Mouse (Mus musculus): ENCODE data around the gene Hoxc10.
A peak's percentile ranks its signal among the peaks of the same experiment; 100 is the strongest.

The Hoxc10 gene

GRCm38 (mm10) chr15:102943468-102943813, 23.2 kb upstream of the Hoxc10 start:
- no peak for DNase-seq (ENCODE audit: low read depth in 2 of 2, low spot score in 2 of 2)

GRCm38 (mm10) chr15:102945185-102946077, 21.2 kb upstream of the Hoxc10 start:
- DNase-seq (ENCODE audit: low read depth in 2 of 2, low spot score in 2 of 2) = no peak

- DNase-seq (ENCODE audit: low read depth in 2 of 2, low spot score in 2 of 2) = no peak
These were observed 19.3 kb upstream of the Hoxc10 start for GRCm38 (mm10) chr15:102947276-102947675.

- no peak for DNase-seq (ENCODE audit: low read depth in 2 of 2, low spot score in 2 of 2)
These were observed 17.8 kb upstream of the Hoxc10 start for GRCm38 (mm10) chr15:102948842-102949241.

GRCm38 (mm10) chr15:102949696-102950095, 16.9 kb upstream of the Hoxc10 start:
- no peak for DNase-seq (ENCODE audit: low read depth in 2 of 2, low spot score in 2 of 2)

- no peak for DNase-seq (ENCODE audit: low read depth in 2 of 2, low spot score in 2 of 2)
These were observed 15.7 kb upstream of the Hoxc10 start for GRCm38 (mm10) chr15:102950877-102951276.

- DNase-seq (ENCODE audit: low read depth in 2 of 2, low spot score in 2 of 2) = no peak
These were observed 13.0 kb upstream of the Hoxc10 start for GRCm38 (mm10) chr15:102953561-102953960.

- DNase-seq (ENCODE audit: low read depth in 2 of 2, low spot score in 2 of 2) = no peak
These were observed 12.2 kb upstream of the Hoxc10 start, which contains the start of gene Hoxc11 for GRCm38 (mm10) chr15:102954192-102955006. TSS of gene Hoxc11 (plus strand) at chr15:102954427.

- no peak for DNase-seq (ENCODE audit: low read depth in 2 of 2, low spot score in 2 of 2)
These were observed 11.6 kb upstream of the Hoxc10 start for GRCm38 (mm10) chr15:102955007-102955382.

GRCm38 (mm10) chr15:102955833-102956640, 10.6 kb upstream of the Hoxc10 start:
- DNase-seq (ENCODE audit: low read depth in 2 of 2, low spot score in 2 of 2) = no peak

GRCm38 (mm10) chr15:102956906-102957305, 9.7 kb upstream of the Hoxc10 start:
- no peak for DNase-seq (ENCODE audit: low read depth in 2 of 2, low spot score in 2 of 2)

- no peak for DNase-seq (ENCODE audit: low read depth in 2 of 2, low spot score in 2 of 2)
These were observed 6.9 kb upstream of the Hoxc10 start for GRCm38 (mm10) chr15:102959663-102960191.

- no peak for DNase-seq (ENCODE audit: low read depth in 2 of 2, low spot score in 2 of 2)
These were observed 4.9 kb upstream of the Hoxc10 start for GRCm38 (mm10) chr15:102961728-102962127.

- DNase-seq (ENCODE audit: low read depth in 2 of 2, low spot score in 2 of 2) = no peak
These were observed 4.1 kb upstream of the Hoxc10 start for GRCm38 (mm10) chr15:102962492-102962891.

- no peak for DNase-seq (ENCODE audit: low read depth in 2 of 2, low spot score in 2 of 2)
These were observed 3.3 kb upstream of the Hoxc10 start for GRCm38 (mm10) chr15:102963259-102963658.

GRCm38 (mm10) chr15:102963671-102964640, 2.6 kb upstream of the Hoxc10 start:
- no peak for DNase-seq (ENCODE audit: low read depth in 2 of 2, low spot score in 2 of 2)

- no peak for DNase-seq (ENCODE audit: low read depth in 2 of 2, low spot score in 2 of 2)
These were observed 1.3 kb upstream of the Hoxc10 start for GRCm38 (mm10) chr15:102965003-102965891.

- DNase-seq (ENCODE audit: low read depth in 2 of 2, low spot score in 2 of 2) = peak; percentile 53 to 71
These were observed 462 bp upstream of the Hoxc10 start for GRCm38 (mm10) chr15:102965892-102966775.
